8 mouse cellular contexts compared by ENCODE assay signal in the genomic region with DNA sequence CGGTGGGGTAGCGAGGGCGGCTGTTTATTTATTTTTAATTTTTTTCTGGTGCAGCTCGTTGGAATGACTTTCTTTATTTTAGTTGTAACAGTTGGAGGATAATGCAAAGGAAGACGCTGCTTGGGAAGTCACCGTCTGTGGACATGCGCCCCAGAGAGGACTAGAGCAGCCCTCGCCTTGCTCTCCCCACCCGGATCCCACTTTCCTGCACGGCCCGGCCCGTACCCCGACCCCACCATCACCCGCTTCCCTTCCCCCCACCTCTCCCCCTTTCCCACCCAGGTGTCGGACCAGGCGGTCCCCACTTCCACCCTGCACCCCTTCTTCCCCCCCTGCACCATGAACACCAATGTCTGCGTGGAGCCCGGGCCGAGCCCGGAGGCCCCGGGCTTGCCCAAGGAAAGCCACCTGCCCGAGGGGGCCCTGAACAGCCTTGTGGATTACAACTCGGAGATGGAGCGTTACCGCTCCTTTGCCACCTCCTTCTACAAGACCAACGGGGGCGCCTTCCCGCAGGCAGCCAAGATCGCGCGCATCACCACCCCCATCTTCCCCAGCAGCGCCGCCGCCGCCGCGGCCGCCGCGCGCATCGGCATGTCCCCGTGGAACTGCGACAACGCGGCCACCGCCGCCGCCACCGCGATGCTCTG. TPM values are rescaled to one million over a fixed set of nuclear protein-coding genes. Genes with fewer than 3 reads are reported as not detected.
DNase-seq lines count a peak whose midpoint lies in the region; ATAC-seq and TF ChIP-seq lines count a peak whose summit lies in the region.

No protein-coding gene starts in this region.

- peak overlapping the region; percentile 78 for H3K9ac ChIP-seq in kidney, embryonic 14.5 days (ENCODE audit: low read depth, low read length)
- H3K9ac ChIP-seq in limb, embryonic 14.5 days (ENCODE audit: low read depth, low read length, severe bottlenecking), result peak overlapping the region; percentile 83

- H3K27ac ChIP-seq in spleen, adult 2 months (ENCODE audit: insufficient read depth, low read length), result no peak overlapping the region
- H3K27ac ChIP-seq in embryonic facial prominence, embryonic 10.5 days (replicated peaks), result peak overlapping the region; percentile 90
- peak overlapping the region; percentile 96 for H3K27ac ChIP-seq in kidney, embryonic 14.5 days (ENCODE audit: low read depth, low read length)
- peak overlapping the region; percentile 89 for H3K27ac ChIP-seq in limb, embryonic 14.5 days (replicated peaks; ENCODE audit: low read depth, low read length)

- no peak overlapping the region for H3ac ChIP-seq in myocyte (ENCODE audit: control insufficient read depth, insufficient read length)

- TF ChIP-seq CTCF in spleen, adult 2 months (IDR thresholded peaks at IDR 0.05; ENCODE audit: extremely low read depth, insufficient read depth, insufficient read length, insufficient replicate concordance), result no peak

- H3K4me3 ChIP-seq in spleen, adult 2 months (ENCODE audit: extremely low read depth, insufficient read depth, insufficient read length), result peak overlapping the region; percentile 30; the same call in 1 of the 2 replicates
- H3K4me3 ChIP-seq in embryonic facial prominence, embryonic 10.5 days, result peak overlapping the region; percentile 77
- H3K4me3 ChIP-seq in kidney, embryonic 14.5 days (ENCODE audit: low read length), result peak overlapping the region; percentile 71
- H3K4me3 ChIP-seq in limb, embryonic 14.5 days (replicated peaks; ENCODE audit: low read length), result peak overlapping the region; percentile 70
- peak overlapping the region; percentile 17 for H3K4me3 ChIP-seq in myocyte

- peak overlapping the region; percentile 93 for H3K4me2 ChIP-seq in kidney, embryonic 14.5 days (replicated peaks; ENCODE audit: low read depth, low read length)
- peak overlapping the region; percentile 90 for H3K4me2 ChIP-seq in limb, embryonic 14.5 days (replicated peaks; ENCODE audit: low read depth, low read length, severe bottlenecking)
- peak overlapping the region; percentile 74 for H3K4me2 ChIP-seq in myocyte (ENCODE audit: low read depth)

- H3K79me2 ChIP-seq in myocyte (ENCODE audit: control insufficient read depth, insufficient read depth), result no peaks in the 10 kb centered on the region

- no peaks in the 10 kb centered on the region for H3K36me3 ChIP-seq in spleen, adult 2 months (ENCODE audit: control insufficient read depth, insufficient read depth, low read length)
- H3K36me3 ChIP-seq in embryonic facial prominence, embryonic 10.5 days (replicated peaks), result peaks cover 6% of the 10 kb centered on the region; the same call in 1 of the 2 replicates
- H3K36me3 ChIP-seq in kidney, embryonic 14.5 days (ENCODE audit: control insufficient read depth, insufficient read depth, low read length), result no peaks in the 10 kb centered on the region
- H3K36me3 ChIP-seq in limb, embryonic 14.5 days (ENCODE audit: control insufficient read depth, insufficient read depth, low read length), result no peaks in the 10 kb centered on the region
- H3K36me3 ChIP-seq in myocyte (ENCODE audit: control insufficient read depth, insufficient read depth), result no peaks in the 10 kb centered on the region

- DNase-seq in spleen, adult 2 months (ENCODE audit: low read depth in 1 of 2, low spot score in 2 of 2), result no peak
- DNase-seq in spleen, adult 12 weeks (ENCODE audit: low spot score), result no peak
- peak; percentile 78 for DNase-seq in embryonic facial prominence, embryonic 10.5 days (ENCODE audit: low spot score)
- peak; percentile 35 for DNase-seq in heart, adult 8-10 months (ENCODE audit: low spot score)
- peak; percentile 35 for DNase-seq in limb, embryonic 14.5 days (ENCODE audit: low spot score)
- DNase-seq in testis, postnatal 14 days (ENCODE audit: low spot score), result peak; percentile 34

- WGBS in spleen, adult 2 months, result under 1% methylated on average over 44 of the region's 51 CpGs
- WGBS in embryonic facial prominence, embryonic 10.5 days, result under 1% methylated on average over 51 of the region's 51 CpGs
- whole genome bisulfite sequencing in kidney, embryonic 14.5 days, result 1% methylated on average over 47 of the region's 51 CpGs
- 2% methylated on average over 20 of the region's 51 CpGs for WGBS in limb, embryonic 14.5 days

- H3K9me3 ChIP-seq in embryonic facial prominence, embryonic 10.5 days, result no peaks in the 10 kb centered on the region
- no peaks in the 10 kb centered on the region for H3K9me3 ChIP-seq in kidney, embryonic 14.5 days (ENCODE audit: control insufficient read depth, low read length)
- no peaks in the 10 kb centered on the region for H3K9me3 ChIP-seq in limb, embryonic 14.5 days (ENCODE audit: control insufficient read depth, low read length)

- H3K27me3 ChIP-seq in spleen, adult 2 months (ENCODE audit: control insufficient read depth, insufficient read depth, low read length), result peaks cover 20% of the 10 kb centered on the region
- no peaks in the 10 kb centered on the region for H3K27me3 ChIP-seq in embryonic facial prominence, embryonic 10.5 days (replicated peaks; ENCODE audit: low read depth, poor library complexity, severe bottlenecking)
- no peaks in the 10 kb centered on the region for H3K27me3 ChIP-seq in kidney, embryonic 14.5 days (ENCODE audit: control insufficient read depth, insufficient read depth, low read length)
- no peaks in the 10 kb centered on the region for H3K27me3 ChIP-seq in limb, embryonic 14.5 days (ENCODE audit: control insufficient read depth, insufficient read depth, low read length)
- peaks cover 14% of the 10 kb centered on the region for H3K27me3 ChIP-seq in myocyte (ENCODE audit: control insufficient read depth, insufficient read depth, insufficient read length)

- ATAC-seq in kidney, embryonic 14.5 days (ENCODE audit: low FRiP score, low TSS enrichment), result peak; percentile 26
- ATAC-seq in limb, embryonic 14.5 days (ENCODE audit: low FRiP score, low read depth), result peak; percentile 10

- no peak for TF ChIP-seq POLR2A in spleen, adult 2 months (IDR thresholded peaks at IDR 0.05; ENCODE audit: low read depth, low read length)
- TF ChIP-seq POLR2A in limb, embryonic 14.5 days (IDR thresholded peaks at IDR 0.05; ENCODE audit: borderline replicate concordance, extremely low read depth, insufficient read depth, insufficient read length), result no peak
- no peak for TF ChIP-seq POLR2A in myocyte (IDR thresholded peaks at IDR 0.05; ENCODE audit: insufficient read length, low read depth)

- no peaks in the 10 kb centered on the region; the same call in 1 of the 2 replicates for H3K4me1 ChIP-seq in spleen, adult 2 months (ENCODE audit: control insufficient read depth, insufficient read depth, insufficient read length)
- peaks cover 53% of the 10 kb centered on the region for H3K4me1 ChIP-seq in embryonic facial prominence, embryonic 10.5 days
- H3K4me1 ChIP-seq in kidney, embryonic 14.5 days (ENCODE audit: control insufficient read depth, insufficient read depth, low read length), result peaks cover 7% of the 10 kb centered on the region; the same call in 1 of the 2 replicates
- H3K4me1 ChIP-seq in limb, embryonic 14.5 days (ENCODE audit: control insufficient read depth, insufficient read depth, low read length), result peaks cover 7% of the 10 kb centered on the region

TF ChIP-seq in myocyte, 11 proteins besides CTCF, POLR2A, EP300 and RAD21:
- TF ChIP-seq MYOD1 (IDR thresholded peaks at IDR 0.05; ENCODE audit: control insufficient read depth in 1 of 3, insufficient read length in 2 of 3, low read depth in 2 of 3) (peak in 1 of 3 experiments; percentile 11), TCF12 (IDR thresholded peaks at IDR 0.05; ENCODE audit: insufficient read depth, poor library complexity, severe bottlenecking) (no peak), E2F4 (IDR thresholded peaks at IDR 0.05; ENCODE audit: insufficient read depth) (no peak), TCF3 (IDR thresholded peaks at IDR 0.05; ENCODE audit: insufficient read length, low read depth) (no peak), USF1 (IDR thresholded peaks at IDR 0.05; ENCODE audit: low read depth) (no peak), POLR2AphosphoS2 (IDR thresholded peaks at IDR 0.05; ENCODE audit: insufficient read length, low read depth) (no peak)

RNA-seq across cellular contexts. Expression of a gene that starts 3.2 kb away (rescaled TPM):
- polyA plus RNA-seq in spleen, adult 2 months (2012; rRNA removed), result 0.22 and 0.49 TPM in 2 replicates
- 8.7 and 9.3 TPM in 2 replicates for polyA plus RNA-seq in embryonic facial prominence, embryonic 10.5 days (2016; fragmentation: Nextera tagmentation; extraction: Ambion mirVana)
- 1 to 10 TPM; 2.3 to 2.5 (median 2.3) TPM for total RNA-seq in heart, adult 8-10 months (2022)
- 8.4 and 9.0 TPM in 2 replicates for polyA plus RNA-seq in kidney, embryonic 14.5 days (2014; fragmentation: Nextera tagmentation; extraction: Ambion mirVana)
- 5.4 and 7.1 TPM in 2 replicates for polyA plus RNA-seq in limb, embryonic 14.5 days (2012; rRNA removed)
- polyA plus RNA-seq in limb, embryonic 14.5 days (2014; fragmentation: Nextera tagmentation; extraction: Ambion mirVana), result 6.1 and 6.5 TPM in 2 replicates
- polyA plus RNA-seq in myocyte (2012; fragmentation: generic; extraction: Trizol), result 0.01 TPM

Comparison
In these comparisons a context has a peak if more than half of its experiments do, and no peak if none do; other contexts are left out.
1. DNase-seq: peak in embryonic facial prominence, embryonic 10.5 days (single experiment), heart, adult 8-10 months (single experiment), limb, embryonic 14.5 days (single experiment) and testis, postnatal 14 days (single experiment); none in spleen, adult 2 months (0 of 2) and spleen, adult 12 weeks (single experiment).
2. H3K4me3 ChIP-seq: peak in every context shown above with its lines; median percentile 77 in embryonic facial prominence, embryonic 10.5 days; 71 in kidney, embryonic 14.5 days; 70 in limb, embryonic 14.5 days; 30 in spleen, adult 2 months; 17 in myocyte.
3. Peak in every context shown above with its lines, with median percentiles within 50 percentile points of each other: H3K4me2 ChIP-seq.